Mouse (Mus musculus) kidney, postnatal 25 days (tissue): ENCODE data around the gene Nudt11.
"Not testable (repeated sequence)": the region's sequence is repeated elsewhere in the genome, so short reads cannot be mapped to it uniquely, and the experiment has no call there.

Source experiments
- DNase-seq, 2 experiments: peaks; one replicate each; pipeline ENCODE4 v3.0.0; 2021; ENCODE audit warnings: mixed read lengths in 2 of 2

The Nudt11 gene

DNA sequence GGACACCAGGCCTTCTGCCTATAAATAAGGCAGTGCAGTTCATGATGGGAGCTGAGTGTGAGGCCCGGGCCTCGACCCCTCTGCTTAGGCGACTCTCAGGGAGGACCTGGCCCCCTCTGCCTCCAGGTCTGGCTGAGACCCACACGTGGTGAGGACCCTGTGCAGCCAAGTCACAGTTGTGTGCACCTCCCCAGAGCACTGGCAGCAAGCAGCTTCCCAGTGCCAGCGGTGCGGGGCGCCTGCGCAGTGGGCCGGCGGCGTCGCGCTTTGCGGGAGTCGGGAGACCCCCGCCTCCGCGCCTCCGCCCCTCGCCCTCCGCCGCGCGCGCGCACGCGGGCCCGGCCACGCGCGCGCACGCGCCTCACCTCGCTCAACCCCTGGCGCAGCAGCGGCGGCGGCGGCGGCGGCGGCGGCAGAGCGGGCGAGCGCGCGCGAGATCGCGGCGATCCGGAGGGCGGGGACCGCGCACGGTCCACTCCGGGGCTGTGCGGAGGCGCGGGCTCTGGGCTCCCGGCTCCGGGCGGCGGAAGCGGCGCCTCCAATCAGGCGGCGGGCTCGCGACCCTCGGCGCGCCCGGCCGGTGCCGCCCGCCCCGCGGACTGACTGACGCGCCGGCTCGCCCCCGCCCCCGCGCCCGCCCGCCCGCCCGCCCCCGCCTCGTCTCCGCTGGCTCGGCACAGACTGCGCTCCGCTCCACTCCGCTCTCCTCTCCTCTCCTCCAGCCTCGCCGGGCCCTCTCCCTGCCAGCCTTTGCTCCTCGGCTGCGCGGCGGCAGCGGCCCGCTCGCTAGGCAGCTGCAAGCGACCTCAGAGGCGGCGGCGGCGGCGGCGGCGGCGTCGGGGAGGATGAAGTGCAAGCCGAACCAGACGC lies at the start of gene Nudt11:
TSS of gene Nudt11 (plus strand) at position 388 of the 870 bp plus-strand sequence.
- DNase-seq, result peak; percentile 1 to 43

- DNase-seq, result not testable (repeated sequence)
Measured at GRCm38 (mm10) chrX:6047936-6048614, 822 bp downstream of the Nudt11 start.

DNA sequence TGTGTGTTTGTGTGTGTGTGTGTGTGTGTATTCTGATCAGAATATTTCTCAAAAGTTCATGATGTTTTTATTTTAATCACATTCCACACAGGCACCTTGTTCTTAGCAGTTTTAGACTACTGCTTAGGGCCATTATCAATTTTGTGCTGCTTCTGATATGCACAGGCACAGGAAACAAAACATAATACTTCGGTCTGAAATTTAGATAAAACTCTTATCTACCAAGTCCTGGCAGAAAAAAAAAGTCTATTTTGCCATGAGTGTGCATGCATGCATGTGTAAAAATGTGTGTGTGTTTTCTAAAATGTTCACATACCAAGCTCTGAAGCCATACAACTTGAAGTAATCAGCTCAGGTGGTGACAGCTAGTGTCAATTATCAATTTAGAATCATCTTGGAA lies 14.3 kb downstream of the Nudt11 start:
- DNase-seq, result no peak

- no peak for DNase-seq
Measured at GRCm38 (mm10) chrX:6082954-6083680, 35.9 kb downstream of the Nudt11 start, which contains the start of gene AU022751. Gene AU022751 (minus strand): TSS chrX:6083419.

GRCm38 (mm10) chrX:6091547-6091946 lies 44.3 kb downstream of the Nudt11 start:
- no peak for DNase-seq

- peak in 1 of 2 experiments; percentile 36 for DNase-seq
Measured at GRCm38 (mm10) chrX:6091996-6092757, 44.9 kb downstream of the Nudt11 start.
